Mouse (Mus musculus) layer of hippocampus, postnatal 14 days (tissue): Measurements from ENCODE around the gene Gm49396. TPM values are rescaled to one million over a fixed set of nuclear protein-coding genes. Genes with fewer than 3 reads are reported as not detected.
A peak's percentile ranks its signal among the peaks of the same experiment; 100 is the strongest.

Experiments used
- DNase-seq, 2 experiments: peaks; one replicate each; pipeline ENCODE4 v3.0.0; 2021 to 2022; ENCODE audit warnings: low spot score in 2 of 2, mixed read lengths in 1 of 2
- total RNA-seq, 2 experiments: library from RNA; stranded (reverse); gene quantifications; 2 replicates each; pipeline ENCODE4 v1.2.3; 2021

Gene Gm49396
- total RNA-seq, 2 experiments from 2014 or later, result 4.7 to 5.3 TPM

DNA sequence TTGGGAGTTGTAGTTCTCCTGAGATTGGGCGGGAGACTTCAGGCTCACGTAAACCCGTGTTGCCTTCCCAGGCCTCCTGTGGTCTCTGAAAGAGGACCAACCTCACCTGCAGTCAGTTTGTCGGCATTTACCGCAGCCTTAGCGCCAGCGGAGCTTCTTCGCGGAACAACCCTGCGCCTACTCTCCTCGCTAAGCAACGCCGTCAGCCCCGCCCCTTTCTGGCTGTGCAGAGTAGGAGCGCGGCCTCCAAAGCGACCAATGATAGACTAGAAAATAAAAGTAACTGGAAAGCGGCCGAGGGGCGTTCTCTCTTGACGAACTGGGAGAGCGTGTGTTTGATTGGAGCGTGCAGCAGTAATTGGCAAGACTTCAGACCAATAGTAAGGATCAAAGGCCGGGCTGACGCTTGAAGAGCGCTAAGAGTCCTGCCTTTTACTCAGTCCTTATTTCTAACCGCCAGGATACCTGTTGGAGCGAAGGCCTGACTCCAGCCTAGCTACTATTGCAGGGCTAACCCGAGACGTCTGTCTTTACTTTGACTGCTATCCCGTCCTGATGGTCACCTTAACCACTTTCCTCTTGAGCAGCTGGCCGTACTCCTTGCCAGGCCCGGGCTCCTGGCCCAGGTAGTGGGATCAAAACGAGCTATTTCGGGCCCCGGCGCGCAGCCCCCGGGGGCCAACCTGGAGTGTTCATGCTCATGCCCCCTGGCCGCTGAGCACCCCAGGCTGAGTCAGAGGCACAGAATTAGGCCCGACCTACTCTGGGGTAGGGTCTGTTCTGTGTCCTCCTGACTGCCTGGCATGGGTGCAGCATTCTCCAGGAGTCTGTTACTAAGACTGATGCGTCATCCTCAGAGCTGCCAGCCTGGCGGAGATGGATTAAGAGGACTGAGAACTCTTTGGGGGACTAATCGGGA, 10.8 kb upstream of the Gm49396 start, which contains the start of the genes Hspb6 and Proser3:
TSS of gene Hspb6 (plus strand) at position 77 of the 919 bp plus-strand sequence.
TSS of gene Proser3 (minus strand) at position 198 of the 919 bp plus-strand sequence.
- DNase-seq, result peak; percentile 97 to 99

- DNase-seq, result no peak
Observed at GRCm38 (mm10) chr7:30553021-30553589, 10.0 kb upstream of the Gm49396 start.

DNA sequence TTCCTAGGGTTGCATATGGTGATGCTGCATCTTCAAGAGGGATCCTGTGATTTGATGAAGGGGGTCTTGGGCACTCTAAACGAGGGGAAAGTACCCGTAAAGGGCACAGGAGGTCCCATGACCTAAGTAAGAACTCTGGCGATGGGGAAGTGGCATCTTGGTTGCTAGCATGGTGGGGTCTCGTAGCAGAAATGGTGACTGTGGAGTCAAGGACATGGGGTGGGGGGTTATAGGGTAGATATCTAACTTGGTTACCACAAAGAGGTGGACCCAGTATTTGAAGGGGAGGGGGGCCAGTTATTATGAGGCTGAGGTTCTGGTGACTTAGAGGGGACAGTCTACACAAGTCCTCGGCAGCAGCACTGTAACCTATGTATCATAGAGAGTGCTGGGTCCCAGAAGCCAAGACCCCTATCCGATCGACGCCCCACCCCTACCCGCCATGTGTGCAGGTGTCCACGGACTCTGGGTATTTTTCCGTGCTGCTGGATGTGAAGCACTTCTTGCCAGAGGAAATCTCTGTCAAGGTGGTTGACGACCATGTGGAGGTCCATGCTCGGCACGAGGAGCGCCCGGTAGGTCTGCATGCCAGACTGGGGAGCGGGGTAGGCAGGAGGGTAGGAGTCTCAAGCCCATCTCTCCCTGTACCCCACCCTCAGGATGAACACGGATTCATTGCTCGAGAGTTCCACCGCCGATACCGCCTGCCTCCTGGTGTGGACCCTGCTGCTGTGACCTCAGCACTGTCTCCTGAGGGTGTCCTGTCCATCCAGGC, 9.1 kb upstream of the Gm49396 start:
- no peak for DNase-seq

GRCm38 (mm10) chr7:30556894-30557536, 6.1 kb upstream of the Gm49396 start:
- DNase-seq, result no peak

DNA sequence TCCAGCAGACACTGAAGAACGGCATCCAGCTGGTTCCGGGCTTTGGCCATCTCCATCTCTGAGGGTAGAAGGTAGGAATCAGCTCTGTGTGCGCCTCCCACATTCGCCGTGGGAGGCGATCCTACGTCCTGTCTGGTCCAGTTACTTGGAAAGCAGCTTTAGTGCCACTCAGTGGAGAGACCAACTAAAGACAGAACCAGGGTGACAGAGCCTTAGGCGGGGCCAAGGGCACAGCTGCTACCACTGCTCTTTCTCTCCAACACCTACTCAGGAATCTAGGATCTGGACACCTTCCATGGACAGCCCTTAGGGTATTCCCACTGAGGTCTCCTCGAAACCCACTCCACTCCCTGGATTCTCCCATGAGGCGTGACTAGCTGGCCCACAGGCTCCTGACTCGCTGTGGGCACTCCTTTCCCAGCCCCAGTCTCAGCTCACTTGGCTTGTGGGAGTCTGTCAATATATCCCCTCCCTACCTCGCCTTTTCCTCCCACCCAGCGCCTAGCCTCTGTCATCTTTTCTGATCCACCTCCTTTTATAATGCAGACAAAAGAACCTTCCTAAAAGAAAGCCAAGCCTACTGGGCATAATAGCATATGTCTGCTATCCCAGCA, 5.1 kb upstream of the Gm49396 start:
- no peak for DNase-seq

GRCm38 (mm10) chr7:30558656-30559442, 4.3 kb upstream of the Gm49396 start:
- DNase-seq, result no peak

GRCm38 (mm10) chr7:30559443-30559954, 3.6 kb upstream of the Gm49396 start, which contains the start of gene Lin37:
Gene Lin37 (minus strand): TSS chr7:30559838.
- DNase-seq, result peak; percentile 95 to 99

GRCm38 (mm10) chr7:30560296-30560695, 2.8 kb upstream of the Gm49396 start:
- no peak for DNase-seq

GRCm38 (mm10) chr7:30562526-30563116, 523 bp upstream of the Gm49396 start:
- no peak for DNase-seq

DNA sequence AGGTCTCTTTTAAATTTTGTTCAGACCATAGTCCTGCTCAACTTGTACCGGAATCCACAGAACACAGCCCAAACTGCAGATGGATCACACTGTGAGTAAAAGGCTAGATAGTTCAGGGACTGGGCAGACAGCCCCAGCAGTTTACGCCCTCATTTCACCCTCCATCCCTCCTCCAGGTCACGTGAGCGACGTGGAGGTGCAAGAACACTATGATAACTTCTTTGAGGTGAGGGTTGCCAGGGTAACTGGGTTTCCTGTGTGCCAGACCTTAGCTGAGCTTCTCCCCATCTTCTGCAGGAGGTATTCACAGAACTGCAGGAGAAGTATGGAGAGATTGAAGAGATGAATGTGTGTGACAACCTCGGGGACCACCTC, 749 bp downstream of the Gm49396 start:
- no peak for DNase-seq

DNA sequence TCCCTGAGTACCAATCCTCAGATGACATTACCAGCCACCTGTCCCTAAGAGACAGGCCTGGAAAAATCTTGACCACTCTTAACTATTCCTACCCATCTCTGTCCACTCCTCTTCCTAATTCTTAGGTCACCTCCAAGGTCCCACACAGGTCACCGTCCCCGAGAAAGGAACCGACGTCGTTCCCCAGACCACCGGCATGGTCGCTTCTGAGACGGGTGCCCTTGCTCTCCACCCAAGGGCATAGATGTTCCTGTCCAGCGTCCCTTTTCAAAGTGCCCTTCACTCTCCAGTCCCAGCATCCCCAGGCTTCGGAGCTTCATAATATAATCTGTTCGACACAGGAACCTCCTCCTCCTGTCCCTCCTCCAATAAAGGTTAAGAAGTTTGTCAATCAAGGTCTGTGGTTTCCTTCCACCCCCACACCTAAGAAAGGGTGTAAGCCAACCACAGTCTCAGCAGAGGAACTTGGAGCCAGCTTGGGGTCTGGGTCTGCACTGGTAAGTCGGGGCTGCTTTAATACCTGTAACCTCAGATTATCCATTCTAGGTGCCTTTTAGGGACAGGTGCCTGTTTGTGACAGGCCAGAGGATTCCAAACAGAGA, 1.9 kb downstream of the Gm49396 start, which contains the start of gene Igflr1:
TSS of gene Igflr1 (plus strand) at position 458 of the 602 bp plus-strand sequence.
- no peak for DNase-seq

GRCm38 (mm10) chr7:30566033-30566432, 2.9 kb downstream of the Gm49396 start:
- DNase-seq, result no peak

- no peak for DNase-seq
Observed at GRCm38 (mm10) chr7:30567555-30567954, 4.4 kb downstream of the Gm49396 start.

GRCm38 (mm10) chr7:30572389-30572788, 9.2 kb downstream of the Gm49396 start:
- no peak for DNase-seq

DNA sequence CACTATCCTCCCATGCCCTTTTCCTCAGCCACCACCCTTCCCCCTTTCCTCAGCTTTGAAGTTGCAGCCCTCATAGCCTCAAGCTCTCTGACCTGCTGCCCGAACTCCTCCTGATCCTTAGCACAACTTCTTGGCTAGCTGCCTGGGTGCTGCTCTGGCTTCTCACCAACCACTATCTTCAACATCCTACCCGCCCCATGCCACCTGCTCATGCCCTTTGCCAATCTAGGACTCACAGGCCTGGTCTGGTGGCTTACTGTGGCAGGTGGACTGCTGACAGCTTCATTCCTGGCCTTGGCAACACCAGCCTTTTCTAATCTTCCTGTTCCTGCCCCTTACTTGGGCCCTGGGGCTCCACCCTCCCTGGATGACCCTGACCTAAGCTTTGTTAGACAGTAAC, 9.8 kb downstream of the Gm49396 start:
- DNase-seq, result no peak

- DNase-seq, result no peak
Observed at GRCm38 (mm10) chr7:30579950-30580349, 16.8 kb downstream of the Gm49396 start.

DNA sequence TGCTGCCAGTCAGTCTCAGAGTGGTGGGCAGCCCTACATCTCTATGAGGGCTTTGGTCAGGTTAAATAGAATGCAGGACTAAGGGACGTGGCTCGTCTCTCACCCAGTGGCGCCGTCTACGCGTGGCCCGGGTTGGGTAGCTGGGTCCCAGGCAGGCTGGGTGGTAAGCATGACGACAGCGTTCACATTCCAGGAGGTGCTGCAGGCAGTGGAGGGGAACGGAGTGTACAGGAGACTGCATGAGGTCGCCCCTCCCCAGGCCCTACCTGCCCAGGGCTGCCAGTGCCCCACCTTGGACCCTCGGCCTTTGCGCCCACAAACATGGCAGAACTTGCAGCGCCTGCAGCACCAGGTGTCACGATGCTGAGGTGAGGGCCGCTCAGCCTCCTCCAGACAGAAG, 18.4 kb downstream of the Gm49396 start:
- DNase-seq, result no peak

DNA sequence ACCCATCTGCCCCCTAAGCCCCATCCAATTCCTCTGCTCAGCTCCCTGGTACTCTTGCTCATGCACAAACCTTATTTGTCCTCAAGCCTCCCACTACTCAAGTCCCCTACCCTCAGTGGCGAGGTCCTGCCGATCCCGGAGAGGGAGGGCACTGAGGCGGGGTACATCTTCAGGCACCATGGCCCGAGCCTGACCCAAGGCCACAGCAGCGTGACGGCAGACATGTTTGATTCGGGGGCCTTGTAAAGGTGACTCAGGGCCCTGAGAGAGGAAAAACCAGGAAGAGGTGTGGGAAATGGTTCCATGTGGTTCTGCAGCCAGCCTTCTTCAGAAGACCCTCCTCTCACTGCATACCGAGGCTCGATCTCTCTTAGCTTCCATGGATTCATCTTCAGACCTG, 21.2 kb downstream of the Gm49396 start:
- no peak for DNase-seq

DNA sequence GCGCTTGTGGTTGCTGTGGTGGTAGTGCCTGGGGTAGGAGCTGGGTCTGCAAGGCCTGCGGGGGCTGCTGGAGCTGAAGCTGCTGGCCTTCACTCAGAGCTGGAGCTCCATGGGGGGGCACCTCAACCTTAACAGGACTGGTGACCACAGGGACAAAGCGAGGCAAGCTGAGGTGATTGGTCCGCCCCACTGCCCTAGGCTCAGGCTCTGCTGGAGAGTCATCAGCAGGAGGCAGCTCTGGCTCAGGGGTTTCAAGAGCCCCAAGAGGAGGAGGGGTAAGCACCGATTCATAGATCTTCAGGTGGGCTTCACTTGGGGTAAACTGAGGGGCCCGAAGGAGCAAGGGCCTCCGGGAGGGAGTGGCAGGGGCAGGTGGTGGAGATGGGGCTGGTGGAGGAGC, 22.0 kb downstream of the Gm49396 start:
- DNase-seq, result no peak
